Mouse (Mus musculus): ENCODE measurements at regions not wholly inside any gene's neighbourhood (a gene's known extent, or its start where the extent isn't known, plus 50 kb on each side); places are given as distances from the start of the nearest gene placed in this dataset.

DNA sequence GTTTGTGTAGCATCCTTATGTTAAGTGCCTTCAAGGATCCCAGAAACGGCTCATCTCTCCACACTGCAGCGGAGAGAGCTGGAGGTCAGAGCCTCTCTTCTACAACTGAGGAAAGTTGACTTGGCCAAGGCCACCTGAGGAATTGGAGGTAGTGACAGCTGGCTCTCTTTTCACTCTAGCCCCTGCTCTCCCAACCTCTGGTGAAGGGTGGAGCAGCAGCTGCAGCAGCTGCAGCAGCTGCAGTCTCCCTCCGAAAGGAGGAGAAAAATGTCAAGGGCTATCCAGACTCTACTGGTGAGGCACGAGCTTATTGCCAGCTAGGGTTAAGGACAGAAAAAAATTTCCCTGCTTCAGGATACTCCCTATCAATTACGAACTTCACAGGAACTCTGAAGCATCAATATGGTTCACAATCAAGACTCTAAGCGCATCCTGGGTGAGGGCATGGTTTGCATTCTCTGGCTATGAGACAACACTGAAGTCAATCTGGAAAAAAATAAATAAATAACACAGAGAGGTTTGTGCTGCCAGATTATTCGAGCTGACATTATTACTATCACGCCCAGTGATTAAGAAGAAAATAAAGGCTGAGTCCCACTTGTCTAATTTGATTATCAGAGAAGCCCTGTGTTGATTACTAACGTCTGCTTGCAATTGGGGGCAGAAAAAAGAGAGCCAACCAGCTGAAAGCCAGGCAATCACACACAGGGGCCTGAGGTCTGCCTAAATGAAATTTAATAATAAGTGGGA is 134.2 kb upstream of the Rad23b start:
- TF ChIP-seq GATA1 (IDR thresholded peaks at IDR 0.05; ENCODE audit: borderline replicate concordance, low read length) = no peak
- TF ChIP-seq FLI1 (IDR thresholded peaks at IDR 0.05; ENCODE audit: low read length) = no peak

Measured in megakaryocyte, embryonic 14.5 days (primary cell).